In genomic region chr9:119537823-119538222, GRCm38 (mm10) we compare ENCODE assay signal across 13 mouse cellular contexts. TPM values are rescaled to one million over a fixed set of nuclear protein-coding genes. Genes with fewer than 3 reads are reported as not detected.
DNase-seq lines count a peak whose midpoint lies in the region; ATAC-seq and TF ChIP-seq lines count a peak whose summit lies in the region.
"Had no signal": no experiment of that assay in that cellular context is flagged by ENCODE, and none has a peak within 500 bp of the region (broad histone marks: within the 10 kb centered on the region; RNA-seq: fewer than 3 reads in every experiment).

No protein-coding gene starts in this region.

- H3K4me2 ChIP-seq in forebrain, embryonic 15.5 days (replicated peaks), result no peak overlapping the region
- H3K4me2 ChIP-seq in forebrain, embryonic 11.5 days (ENCODE audit: low read depth, low read length, severe bottlenecking), result no peak overlapping the region
- H3K4me2 ChIP-seq in hindbrain, embryonic 16.5 days (ENCODE audit: low read length), result no peak overlapping the region
- H3K4me2 ChIP-seq: liver, embryonic 13.5 days had no signal

- 57% methylated on average over 4 of the region's 4 CpGs for WGBS in forebrain, embryonic 15.5 days
- 85% methylated on average over 4 of the region's 4 CpGs for WGBS in forebrain, embryonic 11.5 days
- 49% methylated on average over 4 of the region's 4 CpGs for WGBS in lung, adult 2 months
- 55% methylated on average over 4 of the region's 4 CpGs for WGBS in hindbrain, embryonic 16.5 days

- no peaks in the 10 kb centered on the region for H3K36me3 ChIP-seq in forebrain, embryonic 15.5 days
- no peaks in the 10 kb centered on the region for H3K36me3 ChIP-seq in forebrain, embryonic 11.5 days (ENCODE audit: control insufficient read depth, insufficient read depth, low read length)
- no peaks in the 10 kb centered on the region for H3K36me3 ChIP-seq in hindbrain, embryonic 16.5 days (ENCODE audit: control insufficient read depth, insufficient read depth, low read length)
- H3K36me3 ChIP-seq: liver, embryonic 13.5 days had no signal

- ATAC-seq in forebrain, embryonic 15.5 days (replicated peaks), result peak; percentile 86
- no peak for ATAC-seq in forebrain, embryonic 11.5 days (replicated peaks; ENCODE audit: low FRiP score)
- ATAC-seq in hindbrain, embryonic 16.5 days, result peak; percentile 82
- ATAC-seq: intestine, embryonic 16.5 days had no signal

- TF ChIP-seq CTCF in lung, adult 2 months (IDR thresholded peaks at IDR 0.05; ENCODE audit: insufficient read depth, low read length), result no peak

- H3K27me3 ChIP-seq in forebrain, embryonic 15.5 days, result no peaks in the 10 kb centered on the region
- peaks cover 16% of the 10 kb centered on the region for H3K27me3 ChIP-seq in forebrain, embryonic 11.5 days (ENCODE audit: control insufficient read depth, insufficient read depth, low read length)
- peaks cover 4% of the 10 kb centered on the region for H3K27me3 ChIP-seq in hindbrain, embryonic 16.5 days (replicated peaks; ENCODE audit: control insufficient read depth, insufficient read depth, low read length)
- H3K27me3 ChIP-seq: CH12.LX had no signal

- TF ChIP-seq POLR2A in lung, adult 2 months (IDR thresholded peaks at IDR 0.05; ENCODE audit: borderline replicate concordance, extremely low read depth, low read depth, low read length), result no peak

- H3K9me3 ChIP-seq in forebrain, embryonic 15.5 days, result no peaks in the 10 kb centered on the region
- no peaks in the 10 kb centered on the region for H3K9me3 ChIP-seq in forebrain, embryonic 11.5 days (ENCODE audit: control insufficient read depth, low read length)
- H3K9me3 ChIP-seq in hindbrain, embryonic 16.5 days (ENCODE audit: control insufficient read depth, low read length), result no peaks in the 10 kb centered on the region
- H3K9me3 ChIP-seq: liver, embryonic 13.5 days had no signal

- no peak overlapping the region for H3K27ac ChIP-seq in forebrain, embryonic 15.5 days (replicated peaks)
- H3K27ac ChIP-seq in forebrain, embryonic 11.5 days (ENCODE audit: low read depth, low read length), result no peak overlapping the region
- no peak overlapping the region for H3K27ac ChIP-seq in hindbrain, embryonic 16.5 days (ENCODE audit: low read depth, low read length)
- H3K27ac ChIP-seq: liver, embryonic 13.5 days had no signal

- peaks cover 11% of the 10 kb centered on the region for H3K4me1 ChIP-seq in forebrain, embryonic 15.5 days
- H3K4me1 ChIP-seq in forebrain, embryonic 11.5 days (replicated peaks; ENCODE audit: control insufficient read depth, insufficient read depth, low read length), result no peaks in the 10 kb centered on the region
- no peaks in the 10 kb centered on the region for H3K4me1 ChIP-seq in lung, adult 2 months (ENCODE audit: control insufficient read depth, insufficient read depth, low read length)
- H3K4me1 ChIP-seq in hindbrain, embryonic 16.5 days (ENCODE audit: control insufficient read depth, insufficient read depth, low read depth, low read length), result peaks cover 4% of the 10 kb centered on the region; the same call in 1 of the 2 replicates
- H3K4me1 ChIP-seq: liver, embryonic 13.5 days had no signal

- no peak overlapping the region for H3K4me3 ChIP-seq in forebrain, embryonic 15.5 days
- no peak overlapping the region for H3K4me3 ChIP-seq in forebrain, embryonic 11.5 days (ENCODE audit: low read depth, low read length)
- no peak overlapping the region for H3K4me3 ChIP-seq in lung, adult 2 months (replicated peaks; ENCODE audit: extremely low read depth, low read depth, low read length)
- H3K4me3 ChIP-seq in hindbrain, embryonic 16.5 days (ENCODE audit: low read length), result no peak overlapping the region
- H3K4me3 ChIP-seq: liver, embryonic 13.5 days had no signal

- DNase-seq in forebrain, embryonic 11.5 days (ENCODE audit: low spot score), result no peak
- DNase-seq in lung, postnatal 10 days, result peak; percentile 28
- DNase-seq in lung, adult 2 months, result no peak
- peak; percentile 44 to 84 for DNase-seq in cerebellum, postnatal 4 days (ENCODE audit: low spot score in 2 of 2)
- DNase-seq in embryo, embryonic 10 days (ENCODE audit: low spot score), result no peak
- DNase-seq in urinary bladder, postnatal 4 days (ENCODE audit: low spot score in 2 of 2), result no peak
- DNase-seq: adrenal gland, postnatal 36 days; liver, embryonic 13.5 days; thymus, postnatal 25 days had no signal

- H3K9ac ChIP-seq in forebrain, embryonic 15.5 days (replicated peaks), result no peak overlapping the region
- H3K9ac ChIP-seq in forebrain, embryonic 11.5 days (ENCODE audit: low read length), result no peak overlapping the region
- H3K9ac ChIP-seq in hindbrain, embryonic 16.5 days (ENCODE audit: low read depth, low read length), result no peak overlapping the region
- H3K9ac ChIP-seq: liver, embryonic 13.5 days had no signal

RNA-seq across cellular contexts. Expression of gene Scn5a, which starts 41.0 kb away (rescaled TPM):
- polyA plus RNA-seq in forebrain, embryonic 15.5 days (2015; fragmentation: Nextera tagmentation; extraction: Ambion mirVana), result 0.79 TPM in 2 replicates
- polyA plus RNA-seq in forebrain, embryonic 11.5 days (2014; fragmentation: Nextera tagmentation; extraction: Ambion mirVana), result 3.0 and 3.2 TPM in 2 replicates
- 6.8 and 9.8 TPM in 2 replicates for polyA plus RNA-seq in lung, adult 2 months (2012; rRNA removed)
- 0.24 and 0.36 TPM in 2 replicates for polyA plus RNA-seq in hindbrain, embryonic 16.5 days (2015; fragmentation: Nextera tagmentation; extraction: Ambion mirVana)

Comparison
In these comparisons a context has a peak if more than half of its experiments do, and no peak if none do; other contexts are left out.
1. DNase-seq: peak in lung, postnatal 10 days (single experiment) and cerebellum, postnatal 4 days (2 of 2); none in forebrain, embryonic 11.5 days (single experiment), lung, adult 2 months (single experiment), embryo, embryonic 10 days (single experiment) and urinary bladder, postnatal 4 days (0 of 2).